Mouse (Mus musculus) intestine, embryonic 15.5 days (tissue): Measurements from ENCODE around the gene Tyk2. TPM values are rescaled to one million over a fixed set of nuclear protein-coding genes. Genes with fewer than 3 reads are reported as not detected.

Experiments used
- ATAC-seq: fragments of 200-750 bp; cut with Nextera tagmentation; 2 replicates; pipeline ENCODE4 v1.8.0; 2017; ENCODE audit warnings: moderate TSS enrichment, moderate library complexity
- H3K27ac ChIP-seq: fragments of 300-500 bp; sonication (generic); 2 replicates; pipeline ENCODE4 v1.5.1; 2015; ENCODE audit warnings: mild to moderate bottlenecking, inconsistent platforms
- H3K27me3 ChIP-seq: fragments of 300-500 bp; sonication (generic); replicated peaks from 2 replicates; pipeline ENCODE4 v1.6.1; 2015; ENCODE audit warnings: inconsistent platforms
- H3K36me3 ChIP-seq: fragments of 300-500 bp; sonication (generic); 2 replicates; pipeline ENCODE4 v1.6.1; 2015; ENCODE audit warnings: inconsistent platforms
- H3K4me1 ChIP-seq: fragments of 300-500 bp; sonication (generic); replicated peaks from 2 replicates; pipeline ENCODE4 v1.6.1; 2015; ENCODE audit warnings: inconsistent platforms
- H3K4me2 ChIP-seq: fragments of 300-500 bp; sonication (generic); replicated peaks from 2 replicates; pipeline ENCODE4 v1.6.1; 2015; ENCODE audit warnings: mild to moderate bottlenecking, inconsistent platforms
- H3K4me3 ChIP-seq: fragments of 300-500 bp; sonication (generic); replicated peaks from 2 replicates; pipeline ENCODE4 v1.5.1; 2015; ENCODE audit warnings: inconsistent platforms
- H3K9ac ChIP-seq: fragments of 300-500 bp; sonication (generic); 2 replicates; pipeline ENCODE4 v1.6.1; 2015; ENCODE audit warnings: inconsistent platforms
- H3K9me3 ChIP-seq: fragments of 300-500 bp; sonication (generic); 2 replicates; pipeline ENCODE4 v1.6.1; 2016; ENCODE audit warnings: inconsistent platforms
- WGBS: fragments of 180-500 bp; shearing (Covaris S2); methylation state at CpG from one replicate; pipeline ENCODE4 v1.1.7; 2015; 5-methylcytosine and 5-hydroxymethylcytosine counted together
- polyA plus RNA-seq: library from polyadenylated mRNA; unstranded; fragments of >200 nt; fragmentation: Nextera tagmentation; extraction: Ambion mirVana; gene quantifications from 2 replicates; pipeline ENCODE4 v1.2.1, GENCODE M21; 2015

The Tyk2 gene
- polyA plus RNA-seq: 13.6 and 15.7 TPM in 2 replicates

- Histone ChIP-seq H3K4me1 (peaks cover 8% of the 10 kb centered on the region; the same call in 1 of the 2 replicates), H3K9ac (peak within 1 kb of the TSS; percentile 52), H3K4me3 (peak within 1 kb of the TSS; percentile 62), H3K4me2 (peak within 1 kb of the TSS; percentile 71), H3K27ac (no peak within 1 kb of the TSS; the same call in 1 of the 2 replicates), H3K27me3 (no peaks in the 10 kb centered on the region), H3K9me3 (no peaks in the 10 kb centered on the region), H3K36me3 (peaks cover 9% of the 10 kb centered on the region; the same call in 1 of the 2 replicates)
- ATAC-seq: peak; percentile 98
- 6% methylated on average over 37 of the region's 37 CpGs for WGBS
Observed at GRCm38 (mm10) chr9:21131059-21131956, at the start of gene Tyk2. Gene Tyk2 (minus strand): TSS chr9:21131243.

GRCm38 (mm10) chr9:21180841-21181240, 49.8 kb upstream of the Tyk2 start:
- Histone ChIP-seq H3K4me1 (peaks cover 20% of the 10 kb centered on the region), H3K9me3 (no peaks in the 10 kb centered on the region), H3K4me2 (no peak overlapping the region), H3K27ac (no peak overlapping the region), H3K36me3 (no peaks in the 10 kb centered on the region), H3K4me3 (peak overlapping the region; percentile 50; the same call in 1 of the 2 replicates), H3K9ac (no peak overlapping the region), H3K27me3 (no peaks in the 10 kb centered on the region)
- 52% methylated on average over 1 of the region's 1 CpGs for WGBS
- no peak for ATAC-seq

GRCm38 (mm10) chr9:21180402-21180801, 49.4 kb upstream of the Tyk2 start:
- ATAC-seq: no peak
- H3K4me1 ChIP-seq: peaks cover 20% of the 10 kb centered on the region

GRCm38 (mm10) chr9:21172364-21172763, 41.3 kb upstream of the Tyk2 start:
- H3K4me2 ChIP-seq: no peak overlapping the region
- peaks cover 11% of the 10 kb centered on the region for H3K4me1 ChIP-seq
- no peak overlapping the region for H3K27ac ChIP-seq
- no peaks in the 10 kb centered on the region; the same call in 1 of the 2 replicates for H3K27me3 ChIP-seq
- no peaks in the 10 kb centered on the region for H3K36me3 ChIP-seq
- ATAC-seq: no peak
- H3K9ac ChIP-seq: no peak overlapping the region; the same call in 1 of the 2 replicates
- WGBS: 60% methylated on average over 6 of the region's 6 CpGs
- H3K4me3 ChIP-seq: no peak overlapping the region
- H3K9me3 ChIP-seq: no peaks in the 10 kb centered on the region

More at GRCm38 (mm10) chr9:21180402-21180801, 49.4 kb upstream of the Tyk2 start:
- H3K4me2 ChIP-seq: no peak overlapping the region
- H3K4me3 ChIP-seq: no peak overlapping the region
- no peaks in the 10 kb centered on the region for H3K36me3 ChIP-seq
- H3K9ac ChIP-seq: no peak overlapping the region
- H3K9me3 ChIP-seq: no peaks in the 10 kb centered on the region
- no peak overlapping the region for H3K27ac ChIP-seq
- H3K27me3 ChIP-seq: no peaks in the 10 kb centered on the region
- 59% methylated on average over 4 of the region's 4 CpGs for WGBS

DNA sequence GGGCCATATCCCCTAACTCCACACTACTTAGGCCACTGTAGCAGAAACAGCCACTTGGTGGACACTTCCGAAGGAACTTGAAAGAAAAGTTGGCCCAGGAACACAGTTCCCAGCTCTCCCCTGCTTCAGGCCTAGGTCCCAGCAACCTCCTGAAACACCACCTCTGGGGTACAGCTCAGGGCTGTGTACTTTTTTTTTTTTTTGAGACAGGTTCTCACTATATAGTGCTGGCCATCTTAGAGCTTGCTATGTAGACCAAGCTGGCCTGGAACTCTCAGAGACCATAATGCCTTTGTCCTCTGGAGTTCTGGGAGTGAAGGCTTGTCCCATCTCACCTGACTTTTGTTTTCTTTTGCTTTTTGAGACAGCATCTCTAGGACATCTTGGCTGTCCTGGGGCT, 38.1 kb upstream of the Tyk2 start:
- ATAC-seq: peak; percentile 1; the same call in 1 of the 2 replicates
- peaks cover 34% of the 10 kb centered on the region for H3K4me1 ChIP-seq
- H3K36me3 ChIP-seq: no peaks in the 10 kb centered on the region
- no peaks in the 10 kb centered on the region for H3K9me3 ChIP-seq
- H3K27ac ChIP-seq: no peak overlapping the region
- WGBS: 41% methylated on average over 1 of the region's 1 CpGs
- H3K4me3 ChIP-seq: no peak overlapping the region
- H3K4me2 ChIP-seq: peak overlapping the region; percentile 50; the same call in 1 of the 2 replicates
- H3K9ac ChIP-seq: no peak overlapping the region
- H3K27me3 ChIP-seq: peaks cover 31% of the 10 kb centered on the region

DNA sequence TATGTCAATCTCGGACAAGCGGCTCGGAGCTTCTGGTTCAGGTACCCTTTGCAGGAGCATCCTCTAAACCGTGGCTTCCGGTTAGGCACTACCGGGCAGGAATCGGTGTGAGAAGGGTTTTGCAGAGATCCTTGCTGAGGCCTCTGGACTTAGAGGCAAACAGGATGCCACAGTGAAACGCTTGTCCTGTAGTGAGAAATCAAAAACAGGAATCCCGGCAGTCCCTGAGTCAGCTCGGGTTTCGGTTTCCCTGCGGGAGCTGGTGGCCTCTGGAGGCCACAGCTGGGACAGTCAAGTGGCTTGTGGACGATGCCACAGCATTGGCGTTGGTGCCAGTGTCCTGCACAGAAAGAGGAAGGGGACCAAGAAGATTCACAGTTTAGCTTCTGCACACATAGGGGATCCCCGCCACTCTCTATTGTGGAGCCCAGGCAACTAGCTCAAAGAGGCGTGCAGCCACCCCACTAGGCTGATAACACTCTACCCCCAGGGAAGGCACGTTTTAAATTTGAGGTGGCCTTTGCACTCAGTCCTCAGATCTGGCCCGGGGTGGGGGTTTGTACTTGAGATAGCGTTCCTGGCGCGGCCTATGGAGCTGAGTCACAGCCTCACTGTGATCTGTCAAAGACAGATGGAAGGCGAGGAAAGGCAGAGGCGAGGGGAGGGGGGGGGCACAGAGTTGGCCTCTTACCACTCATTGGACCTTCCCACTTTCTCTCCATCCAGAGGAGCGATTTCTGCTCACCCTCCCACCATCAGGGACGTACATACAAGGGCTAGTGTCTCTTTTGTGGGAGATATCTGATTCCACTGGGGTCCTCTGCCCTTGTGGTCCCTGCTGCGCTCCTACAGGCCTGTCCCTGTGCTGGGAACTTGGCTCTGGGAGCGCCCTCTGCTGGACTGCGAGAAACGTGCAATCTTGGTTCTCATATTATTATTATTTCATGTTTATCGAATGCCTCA, 37.4 kb upstream of the Tyk2 start:
- no peaks in the 10 kb centered on the region for H3K9me3 ChIP-seq
- ATAC-seq: peak; percentile 70
- 10% methylated on average over 30 of the region's 30 CpGs for WGBS
- H3K4me3 ChIP-seq: peak overlapping the region; percentile 20
- H3K4me2 ChIP-seq: peak overlapping the region; percentile 50
- H3K4me1 ChIP-seq: peaks cover 38% of the 10 kb centered on the region
- H3K9ac ChIP-seq: peak overlapping the region; percentile 26; the same call in 1 of the 2 replicates
- H3K36me3 ChIP-seq: no peaks in the 10 kb centered on the region
- H3K27ac ChIP-seq: peak overlapping the region; percentile 87
- H3K27me3 ChIP-seq: peaks cover 38% of the 10 kb centered on the region

DNA sequence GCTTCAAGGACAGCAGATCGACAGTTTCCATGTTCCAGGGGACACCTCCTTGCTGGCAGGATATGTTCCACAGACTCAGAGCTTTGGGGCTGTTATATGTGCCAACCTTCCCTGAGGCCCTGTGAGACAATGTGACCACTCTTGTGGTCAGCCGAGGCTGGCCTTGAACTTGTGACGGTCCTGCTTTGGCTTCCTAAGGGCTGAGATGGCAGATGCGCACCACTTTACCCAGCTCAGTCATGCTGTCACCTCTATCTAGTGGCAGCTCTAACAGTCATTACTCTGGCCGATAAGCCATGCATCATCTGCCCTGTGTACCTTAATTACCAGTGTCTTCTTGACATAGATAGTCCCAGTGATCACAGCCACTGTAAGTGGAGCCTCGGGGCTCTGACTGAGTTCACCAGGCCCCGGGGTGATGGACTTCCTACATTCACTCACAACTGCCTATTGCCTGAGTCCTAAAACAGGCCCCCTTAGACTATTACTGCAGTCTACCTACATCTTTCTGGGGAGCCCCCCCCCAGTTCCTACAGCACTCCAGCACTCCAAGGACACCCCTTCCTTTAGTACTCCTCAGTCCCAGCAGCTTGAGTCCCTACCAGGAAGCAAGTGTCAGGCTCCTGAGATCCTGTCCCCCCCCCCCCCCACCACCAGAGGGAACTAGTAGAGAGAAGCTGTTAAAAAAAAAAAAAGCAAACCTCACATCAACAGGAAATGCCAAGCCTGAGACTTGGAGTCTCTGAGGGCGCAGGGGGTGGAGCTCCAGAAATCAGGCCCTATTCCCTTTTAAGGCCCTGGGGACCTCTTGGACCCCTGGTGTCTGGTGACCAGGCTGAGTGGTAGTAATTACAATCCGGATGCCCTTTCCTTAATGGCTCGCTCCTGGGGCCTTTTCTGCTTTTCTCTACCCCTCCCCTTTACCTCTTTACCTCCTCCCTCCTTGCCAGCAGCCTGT, 36.4 kb upstream of the Tyk2 start:
- Histone ChIP-seq H3K9me3 (no peaks in the 10 kb centered on the region), H3K27ac (peak overlapping the region; percentile 87), H3K27me3 (peaks cover 45% of the 10 kb centered on the region), H3K4me3 (peak overlapping the region; percentile 20), H3K9ac (no peak overlapping the region), H3K36me3 (no peaks in the 10 kb centered on the region), H3K4me1 (peaks cover 38% of the 10 kb centered on the region), H3K4me2 (peak overlapping the region; percentile 50)
- WGBS: 60% methylated on average over 10 of the region's 10 CpGs
- 0 out of 2 replicates have a peak, but pooled peaks have one; percentile 15 for ATAC-seq

- H3K27me3 ChIP-seq: peaks cover 52% of the 10 kb centered on the region
- peak overlapping the region; percentile 94 for H3K4me2 ChIP-seq
- ATAC-seq: no peak
- peaks cover 38% of the 10 kb centered on the region for H3K4me1 ChIP-seq
- 0 out of 2 replicates have a peak overlapping the region, but pooled peaks have one; percentile 58 for H3K9ac ChIP-seq
- no peaks in the 10 kb centered on the region for H3K36me3 ChIP-seq
- no peak overlapping the region for H3K27ac ChIP-seq
- peak overlapping the region; percentile 51 for H3K4me3 ChIP-seq
- 39% methylated on average over 3 of the region's 3 CpGs for WGBS
- no peaks in the 10 kb centered on the region for H3K9me3 ChIP-seq
Observed at GRCm38 (mm10) chr9:21166516-21166915, 35.5 kb upstream of the Tyk2 start.

- Histone ChIP-seq H3K9me3 (no peaks in the 10 kb centered on the region), H3K27me3 (peaks cover 53% of the 10 kb centered on the region), H3K9ac (peak overlapping the region; percentile 58), H3K4me2 (peak overlapping the region; percentile 94), H3K4me1 (peaks cover 40% of the 10 kb centered on the region), H3K27ac (no peak overlapping the region), H3K4me3 (peak overlapping the region; percentile 51), H3K36me3 (no peaks in the 10 kb centered on the region)
- no peak for ATAC-seq
- WGBS: under 1% methylated on average over 46 of the region's 47 CpGs
Observed at GRCm38 (mm10) chr9:21165952-21166451, 35.0 kb upstream of the Tyk2 start.

GRCm38 (mm10) chr9:21165041-21165951, 34.3 kb upstream of the Tyk2 start, which contains the start of gene Pde4a:
Gene Pde4a (plus strand): TSS chr9:21165714.
- Histone ChIP-seq H3K4me3 (peak within 1 kb of the TSS; percentile 51), H3K27me3 (peaks cover 53% of the 10 kb centered on the region), H3K36me3 (no peaks in the 10 kb centered on the region), H3K4me2 (peak within 1 kb of the TSS; percentile 94), H3K9me3 (no peaks in the 10 kb centered on the region), H3K4me1 (peaks cover 41% of the 10 kb centered on the region), H3K27ac (no peak within 1 kb of the TSS), H3K9ac (peak within 1 kb of the TSS; percentile 58)
- no peak for ATAC-seq
- 1% methylated on average over 71 of the region's 86 CpGs for WGBS
